ENCODE assay signal across 10 mouse cellular contexts in genomic region chr11:35976482-35976881, GRCm38 (mm10). TPM values are rescaled to one million over a fixed set of nuclear protein-coding genes. Genes with fewer than 3 reads are reported as not detected.
DNase-seq lines count a peak whose midpoint lies in the region; ATAC-seq lines count a peak whose summit lies in the region.
"Had no signal": no experiment of that assay in that cellular context is flagged by ENCODE, and none has a peak within 500 bp of the region (broad histone marks: within the 10 kb centered on the region; RNA-seq: fewer than 3 reads in every experiment).

No protein-coding gene starts in this region.

- H3K27me3 ChIP-seq in kidney, embryonic 14.5 days (ENCODE audit: control insufficient read depth, insufficient read depth, low read length), result no peaks in the 10 kb centered on the region
- H3K27me3 ChIP-seq in hindbrain, embryonic 16.5 days (replicated peaks; ENCODE audit: control insufficient read depth, insufficient read depth, low read length), result no peaks in the 10 kb centered on the region
- peaks cover 36% of the 10 kb centered on the region for H3K27me3 ChIP-seq in midbrain, embryonic 10.5 days (ENCODE audit: low read depth, poor library complexity, severe bottlenecking)

- H3K4me3 ChIP-seq in kidney, embryonic 14.5 days (ENCODE audit: low read length), result no peak overlapping the region
- H3K4me3 ChIP-seq in hindbrain, embryonic 16.5 days (ENCODE audit: low read length), result no peak overlapping the region
- peak overlapping the region; percentile 30; the same call in 1 of the 2 replicates for H3K4me3 ChIP-seq in midbrain, embryonic 10.5 days
- H3K4me3 ChIP-seq: erythroblast, embryonic 14.5 days; liver, embryonic 12.5 days had no signal

- no peak for ATAC-seq in kidney, embryonic 14.5 days (ENCODE audit: low FRiP score, low TSS enrichment)
- peak; percentile 81 for ATAC-seq in hindbrain, embryonic 16.5 days
- ATAC-seq in megakaryocyte, adult 5-6 weeks (ENCODE audit: poor library complexity, severe bottlenecking), result no peak
- ATAC-seq: liver, embryonic 12.5 days had no signal

- WGBS in kidney, embryonic 14.5 days, result 60% methylated on average over 6 of the region's 6 CpGs
- WGBS in hindbrain, embryonic 16.5 days, result 17% methylated on average over 6 of the region's 6 CpGs
- 11% methylated on average over 6 of the region's 6 CpGs for WGBS in midbrain, embryonic 10.5 days

- H3K9me3 ChIP-seq in kidney, embryonic 14.5 days (ENCODE audit: control insufficient read depth, low read length), result no peaks in the 10 kb centered on the region
- H3K9me3 ChIP-seq in hindbrain, embryonic 16.5 days (ENCODE audit: control insufficient read depth, low read length), result no peaks in the 10 kb centered on the region
- no peaks in the 10 kb centered on the region for H3K9me3 ChIP-seq in midbrain, embryonic 10.5 days (replicated peaks)
- H3K9me3 ChIP-seq: liver, embryonic 12.5 days had no signal

- DNase-seq in kidney, adult 11 months, result peak; percentile 88
- peak; percentile 45 for DNase-seq in R1 (ENCODE audit: low read depth, low spot score)
- DNase-seq in midbrain, embryonic 10.5 days (ENCODE audit: low spot score), result peak; percentile 49
- no peak for DNase-seq in spleen, postnatal 4 days (ENCODE audit: low spot score in 2 of 2)
- DNase-seq in gastrocnemius, adult 18-20 months (ENCODE audit: low spot score), result no peak

- no peak overlapping the region for H3K9ac ChIP-seq in kidney, embryonic 14.5 days (ENCODE audit: low read depth, low read length)
- no peak overlapping the region for H3K9ac ChIP-seq in hindbrain, embryonic 16.5 days (ENCODE audit: low read depth, low read length)
- H3K9ac ChIP-seq: liver, embryonic 12.5 days had no signal

- H3K4me1 ChIP-seq in kidney, embryonic 14.5 days (ENCODE audit: control insufficient read depth, insufficient read depth, low read length), result peaks cover 16% of the 10 kb centered on the region; the same call in 1 of the 2 replicates
- H3K4me1 ChIP-seq in hindbrain, embryonic 16.5 days (ENCODE audit: control insufficient read depth, insufficient read depth, low read depth, low read length), result peaks cover 30% of the 10 kb centered on the region
- H3K4me1 ChIP-seq in midbrain, embryonic 10.5 days, result peaks cover 91% of the 10 kb centered on the region

- no peak overlapping the region for H3K4me2 ChIP-seq in kidney, embryonic 14.5 days (replicated peaks; ENCODE audit: low read depth, low read length)
- no peak overlapping the region for H3K4me2 ChIP-seq in hindbrain, embryonic 16.5 days (ENCODE audit: low read length)
- H3K4me2 ChIP-seq: liver, embryonic 12.5 days had no signal

- no peak overlapping the region for H3K27ac ChIP-seq in kidney, embryonic 14.5 days (ENCODE audit: low read depth, low read length)
- peak overlapping the region; percentile 37 for H3K27ac ChIP-seq in hindbrain, embryonic 16.5 days (ENCODE audit: low read depth, low read length)
- peak overlapping the region; percentile 34 for H3K27ac ChIP-seq in midbrain, embryonic 10.5 days (replicated peaks)
- H3K27ac ChIP-seq: liver, embryonic 12.5 days had no signal

- no peaks in the 10 kb centered on the region for H3K36me3 ChIP-seq in kidney, embryonic 14.5 days (ENCODE audit: control insufficient read depth, insufficient read depth, low read length)
- no peaks in the 10 kb centered on the region for H3K36me3 ChIP-seq in hindbrain, embryonic 16.5 days (ENCODE audit: control insufficient read depth, insufficient read depth, low read length)
- no peaks in the 10 kb centered on the region for H3K36me3 ChIP-seq in midbrain, embryonic 10.5 days
- H3K36me3 ChIP-seq: liver, embryonic 12.5 days had no signal

RNA-seq across cellular contexts. Expression of gene Wwc1, which starts 3.8 kb away (rescaled TPM):
- 5.0 and 9.5 TPM in 2 replicates for polyA plus RNA-seq in kidney, embryonic 14.5 days (2014; fragmentation: Nextera tagmentation; extraction: Ambion mirVana)
- 6.4 and 7.8 TPM in 2 replicates for polyA plus RNA-seq in hindbrain, embryonic 16.5 days (2015; fragmentation: Nextera tagmentation; extraction: Ambion mirVana)
- polyA plus RNA-seq in midbrain, embryonic 10.5 days (2016; fragmentation: Nextera tagmentation; extraction: Ambion mirVana), result 5.0 and 5.3 TPM in 2 replicates
- total RNA-seq in megakaryocyte, adult 5-6 weeks (2015), result not detected in 2 replicates
- not detected in 2 replicates for total RNA-seq in megakaryocyte, adult 5-6 weeks (2017)
- total RNA-seq in gastrocnemius, adult 18-20 months (2021), result under 1 TPM; 0.07 to 0.25 TPM

Comparison
In these comparisons a context has a peak if more than half of its experiments do, and no peak if none do; other contexts are left out.
1. DNase-seq: peak in kidney, adult 11 months (single experiment), R1 (single experiment) and midbrain, embryonic 10.5 days (single experiment); none in spleen, postnatal 4 days (0 of 2) and gastrocnemius, adult 18-20 months (single experiment).